Mouse (Mus musculus): Measurements from ENCODE around the gene Cd200r1. TPM values are rescaled to one million over a fixed set of nuclear protein-coding genes. Genes with fewer than 3 reads are reported as not detected.
A peak's percentile ranks its signal among the peaks of the same experiment; 100 is the strongest.
"Not testable (repeated sequence)": the region's sequence is repeated elsewhere in the genome, so short reads cannot be mapped to it uniquely, and the experiment has no call there.

Gene Cd200r1
- polyA plus RNA-seq, 1 experiment = 0.23 TPM

DNA sequence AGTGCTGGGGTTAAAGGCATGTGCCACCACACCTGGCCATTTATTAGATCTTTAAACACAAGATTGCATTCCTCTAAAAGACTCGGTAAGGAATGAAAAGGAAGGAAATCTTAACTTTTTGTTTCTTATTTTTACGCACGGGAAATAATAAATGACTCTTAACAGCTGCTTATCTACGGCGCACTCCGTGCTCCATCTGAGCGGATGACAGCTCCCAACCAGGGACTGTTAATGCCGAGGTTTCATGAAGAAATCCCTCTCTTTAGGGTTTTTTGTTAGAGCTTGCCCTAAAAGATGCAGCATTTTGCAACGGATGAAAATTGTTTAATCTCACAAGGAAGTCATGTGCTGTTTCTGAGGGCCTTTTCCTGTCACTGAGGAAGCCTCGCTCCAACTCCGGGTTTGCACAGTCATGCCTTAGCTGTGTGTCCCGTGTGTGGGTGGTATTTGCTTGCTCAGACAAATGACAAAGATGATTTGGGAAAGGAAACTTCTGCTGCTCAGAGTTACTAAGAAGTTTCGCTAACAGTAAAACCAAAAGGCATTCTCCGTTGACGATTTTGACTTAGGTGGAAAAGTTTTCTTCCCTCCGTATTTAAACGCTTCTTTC lies 13.1 kb downstream of the Cd200r1 start:
- Histone ChIP-seq H3K27ac (ENCODE audit: insufficient read depth, low read depth, low read length) (no peak overlapping the region), H3K4me1 (ENCODE audit: control insufficient read depth, insufficient read depth, low read length) (no peaks in the 10 kb centered on the region), H3K27me3 (replicated peaks; ENCODE audit: control insufficient read depth, insufficient read depth, low read length) (no peaks in the 10 kb centered on the region), H3K4me3 (ENCODE audit: insufficient read depth, low read depth, low read length) (peak overlapping the region; percentile 8; the same call in 1 of the 2 replicates), H3K36me3 (ENCODE audit: control insufficient read depth, insufficient read depth, low read length) (no peaks in the 10 kb centered on the region)
- 55% methylated on average over 17 of the region's 17 CpGs for WGBS
- TF ChIP-seq CTCF (conservative IDR thresholded peaks at IDR 0.05; ENCODE audit: insufficient read depth, insufficient read length, low read depth, low read length) (no peak), POLR2A (IDR thresholded peaks at IDR 0.05; ENCODE audit: low read depth, low read length) (no peak)
- DNase-seq = peak; percentile 37

DNA sequence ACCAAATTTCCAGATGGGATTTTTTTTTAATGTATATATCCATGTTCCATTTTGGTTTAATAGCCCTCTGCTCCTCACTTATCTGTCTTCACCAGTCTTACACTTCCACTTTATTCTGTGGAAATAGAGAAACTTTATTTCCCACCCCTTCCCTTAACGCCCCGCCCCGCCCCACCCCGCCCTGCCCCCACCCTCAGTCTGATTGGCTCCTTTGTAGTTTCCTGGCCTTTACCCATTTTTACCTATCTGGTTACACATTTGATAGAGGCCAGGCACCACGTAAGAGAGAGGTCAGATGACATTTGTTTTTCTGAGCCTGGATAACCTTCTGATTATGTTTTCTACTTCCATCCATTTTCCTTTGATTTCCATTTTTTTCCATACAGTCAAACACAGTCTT lies 14.0 kb downstream of the Cd200r1 start:
- no peaks in the 10 kb centered on the region for H3K4me1 ChIP-seq (ENCODE audit: control insufficient read depth, insufficient read depth, low read length)
- WGBS = 86% methylated on average over 5 of the region's 5 CpGs
- no peak overlapping the region for H3K27ac ChIP-seq (ENCODE audit: insufficient read depth, low read depth, low read length)
- no peaks in the 10 kb centered on the region for H3K36me3 ChIP-seq (ENCODE audit: control insufficient read depth, insufficient read depth, low read length)
- H3K27me3 ChIP-seq (replicated peaks; ENCODE audit: control insufficient read depth, insufficient read depth, low read length) = no peaks in the 10 kb centered on the region
- no peak for DNase-seq
- no peak for TF ChIP-seq POLR2A (IDR thresholded peaks at IDR 0.05; ENCODE audit: low read depth, low read length)
- no peak for TF ChIP-seq CTCF (conservative IDR thresholded peaks at IDR 0.05; ENCODE audit: insufficient read depth, insufficient read length, low read depth, low read length)
- H3K4me3 ChIP-seq (ENCODE audit: insufficient read depth, low read depth, low read length) = no peak overlapping the region

DNA sequence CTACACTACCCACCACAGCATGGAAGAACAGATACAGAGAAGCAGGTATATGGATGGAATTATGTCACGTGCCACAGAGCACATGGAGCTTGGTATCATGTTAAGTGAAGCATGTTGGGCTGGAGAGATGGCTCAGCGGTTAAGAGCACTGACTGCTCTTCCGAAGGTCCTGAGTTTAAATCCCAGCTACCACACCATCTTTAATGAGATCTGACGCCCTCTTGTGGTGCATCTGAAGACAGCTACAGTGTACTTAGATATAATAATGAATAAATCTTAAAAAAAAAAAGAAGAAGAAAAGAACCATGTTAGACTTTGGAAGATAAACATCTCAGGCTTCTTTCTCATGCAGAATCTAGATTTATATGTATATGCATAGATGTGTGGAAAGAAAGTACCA lies 15.2 kb downstream of the Cd200r1 start:
- TF ChIP-seq POLR2A (IDR thresholded peaks at IDR 0.05; ENCODE audit: low read depth, low read length) = no peak
- no peak for TF ChIP-seq CTCF (conservative IDR thresholded peaks at IDR 0.05; ENCODE audit: insufficient read depth, insufficient read length, low read depth, low read length)
- 74% methylated on average over 4 of the region's 4 CpGs for WGBS
- H3K4me3 ChIP-seq (ENCODE audit: insufficient read depth, low read depth, low read length) = no peak overlapping the region
- no peak for DNase-seq
- H3K4me1 ChIP-seq (ENCODE audit: control insufficient read depth, insufficient read depth, low read length) = no peaks in the 10 kb centered on the region
- no peaks in the 10 kb centered on the region for H3K27me3 ChIP-seq (replicated peaks; ENCODE audit: control insufficient read depth, insufficient read depth, low read length)
- no peaks in the 10 kb centered on the region for H3K36me3 ChIP-seq (ENCODE audit: control insufficient read depth, insufficient read depth, low read length)
- H3K27ac ChIP-seq (ENCODE audit: insufficient read depth, low read depth, low read length) = no peak overlapping the region

DNA sequence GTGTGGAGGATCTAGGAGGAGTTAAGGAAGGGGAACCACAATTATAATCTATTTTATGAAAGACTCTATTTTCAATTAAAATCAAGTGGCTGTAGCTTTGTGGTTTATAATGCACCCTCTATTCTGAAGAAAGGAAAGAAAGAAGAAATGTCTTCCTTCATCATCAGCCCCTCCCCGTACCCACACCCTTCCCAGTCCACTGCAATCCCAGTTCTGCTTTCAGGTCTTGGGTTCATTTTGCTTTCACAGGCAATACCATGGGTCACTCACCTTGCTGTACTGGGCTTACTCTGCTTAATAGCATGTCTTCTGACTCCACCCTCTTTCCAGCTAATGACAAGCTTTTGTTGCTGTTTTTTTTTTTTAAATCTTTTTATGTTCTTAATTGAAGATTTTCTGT lies 21.4 kb downstream of the Cd200r1 start:
- Histone ChIP-seq H3K4me3 (ENCODE audit: insufficient read depth, low read depth, low read length) (no peak overlapping the region), H3K36me3 (ENCODE audit: control insufficient read depth, insufficient read depth, low read length) (no peaks in the 10 kb centered on the region), H3K27ac (ENCODE audit: insufficient read depth, low read depth, low read length) (no peak overlapping the region), H3K27me3 (replicated peaks; ENCODE audit: control insufficient read depth, insufficient read depth, low read length) (no peaks in the 10 kb centered on the region), H3K4me1 (ENCODE audit: control insufficient read depth, insufficient read depth, low read length) (no peaks in the 10 kb centered on the region)
- TF ChIP-seq CTCF (conservative IDR thresholded peaks at IDR 0.05; ENCODE audit: insufficient read depth, insufficient read length, low read depth, low read length) = no peak
- TF ChIP-seq POLR2A (IDR thresholded peaks at IDR 0.05; ENCODE audit: low read depth, low read length) = no peak
- DNase-seq = no peak
- WGBS = 92% methylated on average over 1 of the region's 1 CpGs

DNA sequence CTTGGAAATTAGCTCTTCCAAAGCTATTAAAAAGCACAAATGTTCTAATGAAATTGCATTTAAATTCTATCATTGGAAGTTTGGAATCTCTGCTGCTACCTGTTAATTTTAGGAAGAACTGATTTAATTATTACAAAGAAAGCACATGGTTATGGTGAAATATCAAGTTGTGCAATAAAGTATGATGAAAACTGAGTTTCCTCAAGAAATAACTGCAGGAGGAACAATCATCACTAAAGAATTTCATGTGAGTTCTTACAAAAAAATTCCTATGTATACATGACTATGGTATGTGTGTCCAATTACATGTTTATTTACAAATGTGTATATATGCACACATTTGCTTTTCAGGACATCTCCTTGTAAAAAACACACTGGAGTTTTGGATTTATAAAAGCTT lies 28.9 kb downstream of the Cd200r1 start:
- no peaks in the 10 kb centered on the region for H3K36me3 ChIP-seq (ENCODE audit: control insufficient read depth, insufficient read depth, low read length)
- H3K4me1 ChIP-seq (ENCODE audit: control insufficient read depth, insufficient read depth, low read length) = no peaks in the 10 kb centered on the region
- no peaks in the 10 kb centered on the region for H3K27me3 ChIP-seq (replicated peaks; ENCODE audit: control insufficient read depth, insufficient read depth, low read length)
- no peak overlapping the region for H3K4me3 ChIP-seq (ENCODE audit: insufficient read depth, low read depth, low read length)
- no peak overlapping the region for H3K27ac ChIP-seq (ENCODE audit: insufficient read depth, low read depth, low read length)
- no peak for DNase-seq
- TF ChIP-seq POLR2A (IDR thresholded peaks at IDR 0.05; ENCODE audit: low read depth, low read length) (no peak), CTCF (conservative IDR thresholded peaks at IDR 0.05; ENCODE audit: insufficient read depth, insufficient read length, low read depth, low read length) (no peak)

DNA sequence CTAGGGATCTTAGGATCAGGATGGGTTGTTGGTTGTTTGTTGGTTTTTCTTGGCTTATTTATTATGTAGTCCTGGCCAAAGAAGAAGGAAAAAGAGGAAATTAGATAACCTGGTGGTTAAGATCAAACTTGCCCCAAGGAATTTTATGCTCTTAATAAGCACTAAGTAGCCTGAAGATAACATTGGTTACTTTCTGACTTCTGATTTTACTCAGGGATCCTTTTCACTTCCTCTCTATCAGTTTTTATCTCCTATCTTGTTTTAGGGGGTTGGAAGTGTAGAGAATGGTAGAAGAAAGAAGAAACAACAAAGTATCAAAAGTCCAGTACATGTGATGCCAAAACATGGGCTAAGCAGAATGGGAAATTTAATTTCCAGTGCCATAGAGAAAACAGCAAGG lies 40.4 kb downstream of the Cd200r1 start:
- no peak overlapping the region for H3K4me3 ChIP-seq (ENCODE audit: insufficient read depth, low read depth, low read length)
- H3K36me3 ChIP-seq (ENCODE audit: control insufficient read depth, insufficient read depth, low read length) = no peaks in the 10 kb centered on the region
- H3K27ac ChIP-seq (ENCODE audit: insufficient read depth, low read depth, low read length) = no peak overlapping the region
- H3K4me1 ChIP-seq (ENCODE audit: control insufficient read depth, insufficient read depth, low read length) = no peaks in the 10 kb centered on the region
- no peak for TF ChIP-seq CTCF (conservative IDR thresholded peaks at IDR 0.05; ENCODE audit: insufficient read depth, insufficient read length, low read depth, low read length)
- no peaks in the 10 kb centered on the region for H3K27me3 ChIP-seq (replicated peaks; ENCODE audit: control insufficient read depth, insufficient read depth, low read length)
- no peak for DNase-seq

DNA sequence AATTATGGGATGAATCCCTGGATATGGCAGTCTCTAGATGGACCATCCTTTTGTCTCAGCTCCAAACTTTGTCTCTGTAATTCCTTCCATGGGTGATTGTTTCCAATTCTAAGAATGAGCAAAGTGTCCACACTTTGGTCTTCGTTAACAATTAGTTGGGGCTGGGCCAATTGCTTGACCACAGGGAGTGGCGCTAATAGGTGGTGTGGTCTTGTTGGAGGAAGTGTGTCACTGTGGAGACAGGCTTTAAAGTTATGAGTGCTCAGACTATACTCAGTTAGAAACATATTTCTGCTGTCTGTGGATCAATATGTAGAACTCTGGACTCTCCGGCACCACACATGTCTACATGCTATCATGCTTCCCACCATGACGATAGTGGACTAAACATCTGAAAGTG lies 44.7 kb downstream of the Cd200r1 start:
- DNase-seq; H3K27me3 ChIP-seq (replicated peaks; ENCODE audit: control insufficient read depth, insufficient read depth, low read length); H3K36me3 ChIP-seq (ENCODE audit: control insufficient read depth, insufficient read depth, low read length); H3K4me3 ChIP-seq (ENCODE audit: insufficient read depth, low read depth, low read length); H3K27ac ChIP-seq (ENCODE audit: insufficient read depth, low read depth, low read length); H3K4me1 ChIP-seq (ENCODE audit: control insufficient read depth, insufficient read depth, low read length): not testable (repeated sequence)
- WGBS = 97% methylated on average over 4 of the region's 4 CpGs

DNA sequence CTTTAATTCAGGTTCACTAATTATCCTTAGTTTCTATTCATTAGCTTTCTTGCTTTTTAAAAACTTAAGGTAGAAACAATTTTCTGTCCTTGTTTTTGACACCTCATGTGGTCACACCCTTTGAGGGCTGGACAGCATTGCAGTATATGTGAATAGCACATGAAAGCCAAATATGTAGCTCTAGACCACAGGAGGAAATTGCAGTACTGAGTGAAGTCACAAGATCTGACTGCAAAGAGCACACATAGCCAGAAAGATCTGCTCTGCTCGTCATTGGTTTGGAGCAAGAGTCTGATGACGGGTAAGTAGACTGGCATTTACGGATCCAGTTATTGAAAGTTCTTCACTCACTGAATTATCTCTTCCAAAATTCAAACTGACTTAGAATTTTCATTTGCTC lies 46.0 kb downstream of the Cd200r1 start, which contains the start of gene Cd200r4:
Gene Cd200r4 (plus strand): TSS at position 190 of the 400 bp plus-strand sequence.
- WGBS = 86% methylated on average over 3 of the region's 3 CpGs
- Histone ChIP-seq H3K27me3 (replicated peaks; ENCODE audit: control insufficient read depth, insufficient read depth, low read length) (no peaks in the 10 kb centered on the region), H3K36me3 (ENCODE audit: control insufficient read depth, insufficient read depth, low read length) (no peaks in the 10 kb centered on the region), H3K4me3 (ENCODE audit: insufficient read depth, low read depth, low read length) (no peak within 1 kb of the TSS), H3K4me1 (ENCODE audit: control insufficient read depth, insufficient read depth, low read length) (no peaks in the 10 kb centered on the region), H3K27ac (ENCODE audit: insufficient read depth, low read depth, low read length) (no peak within 1 kb of the TSS)
- no peak for DNase-seq
- TF ChIP-seq CTCF (conservative IDR thresholded peaks at IDR 0.05; ENCODE audit: insufficient read depth, insufficient read length, low read depth, low read length) = no peak
- no peak for TF ChIP-seq POLR2A (IDR thresholded peaks at IDR 0.05; ENCODE audit: low read depth, low read length)

Data from kidney, adult 2 months (tissue).